Mouse (Mus musculus) hindbrain, postnatal 0 days (tissue): ENCODE results near the gene Zfp512b. TPM values are rescaled to one million over a fixed set of nuclear protein-coding genes. Genes with fewer than 3 reads are reported as not detected.

Source experiments
- ATAC-seq: fragments of 200-750 bp; cut with Nextera tagmentation; 2 replicates; pipeline ENCODE4 v1.8.0; 2017; ENCODE audit warnings: mild to moderate bottlenecking, moderate TSS enrichment, moderate library complexity
- DNase-seq: peaks from one replicate; pipeline ENCODE4 v3.0.0-alpha.2; 2015; ENCODE audit warnings: low spot score
- H3K27ac ChIP-seq: fragments of 300-500 bp; sonication (generic); 2 replicates; pipeline ENCODE4 v1.5.1; 2014; ENCODE audit warnings: mild to moderate bottlenecking
- H3K27me3 ChIP-seq: fragments of 300-500 bp; sonication (generic); 2 replicates; pipeline ENCODE4 v1.6.1; 2014; ENCODE audit warnings: low read length, mixed read lengths; ENCODE audit not compliant: insufficient read depth
- H3K36me3 ChIP-seq: fragments of 300-500 bp; sonication (generic); 2 replicates; pipeline ENCODE4 v1.6.1; 2014; ENCODE audit warnings: low read length, mixed read lengths; ENCODE audit not compliant: insufficient read depth
- H3K4me1 ChIP-seq: fragments of 300-500 bp; sonication (generic); 2 replicates; pipeline ENCODE4 v1.6.1; 2014; ENCODE audit warnings: antibody characterized with exemption, low read length, mixed read lengths; ENCODE audit not compliant: insufficient read depth
- H3K4me2 ChIP-seq: fragments of 300-500 bp; sonication (generic); 2 replicates; pipeline ENCODE4 v1.6.1; 2014; ENCODE audit warnings: low read depth, mild to moderate bottlenecking, low read length, moderate library complexity, mixed read lengths
- H3K4me3 ChIP-seq: fragments of 300-500 bp; sonication (generic); 2 replicates; pipeline ENCODE4 v1.5.1; 2014; ENCODE audit warnings: low read length
- H3K9ac ChIP-seq: fragments of 300-500 bp; sonication (generic); replicated peaks from 2 replicates; pipeline ENCODE4 v1.6.1; 2014; ENCODE audit warnings: mild to moderate bottlenecking, low read length, moderate library complexity, mixed read lengths
- H3K9me3 ChIP-seq: fragments of 300-500 bp; sonication (generic); 2 replicates; pipeline ENCODE4 v1.6.1; 2016; ENCODE audit warnings: low read length, mixed read lengths
- CTCF ChIP-seq: IDR thresholded peaks from 2 replicates; pipeline ENCODE4 v1.5.1; 2016; ENCODE audit warnings: antibody characterized with exemption, control low read depth, low read depth
- WGBS: fragments of 180-500 bp; shearing (Covaris S2); extraction: QIAGEN DNeasy Blood & Tissue Kit; methylation state at CpG from one replicate; pipeline ENCODE4 v1.1.7; 2014; 5-methylcytosine and 5-hydroxymethylcytosine counted together
- polyA plus RNA-seq: library from polyadenylated mRNA; unstranded; fragments of >200 nt; fragmentation: Nextera tagmentation; extraction: Ambion mirVana; gene quantifications from 2 replicates; pipeline ENCODE4 v1.2.1, GENCODE M21; 2015
- total RNA-seq: library from RNA; depleted of rRNA; stranded (reverse); fragments of >200 nt; gene quantifications from 2 replicates; pipeline ENCODE4 v1.2.3, GENCODE M21; 2014

Gene Zfp512b
- total and polyA plus RNA-seq, 2 experiments from 2014 or later = 66.2 to 74.6 TPM

GRCm38 (mm10) chr2:181597378-181598061 is 4.9 kb upstream of the Zfp512b start:
- Histone ChIP-seq H3K36me3 (0 out of 2 replicates have a peak, but pooled peaks cover 7% of the 10 kb centered on the region), H3K9me3 (no peaks in the 10 kb centered on the region), H3K9ac (0 out of 2 replicates have a peak overlapping the region, but pooled peaks have one; percentile 76), H3K4me1 (peaks cover 19% of the 10 kb centered on the region), H3K4me3 (no peak overlapping the region), H3K27me3 (no peaks in the 10 kb centered on the region), H3K27ac (no peak overlapping the region; the same call in 1 of the 2 replicates), H3K4me2 (peak overlapping the region; percentile 62; the same call in 1 of the 2 replicates)
- DNase-seq (peak; percentile 51), ATAC-seq (no peak)
- 61% methylated on average over 7 of the region's 7 CpGs for WGBS
- TF ChIP-seq CTCF = peak; percentile 23; the same call in 1 of the 2 replicates

- Histone ChIP-seq H3K9ac (0 out of 2 replicates have a peak overlapping the region, but pooled peaks have one; percentile 5), H3K27me3 (no peaks in the 10 kb centered on the region), H3K4me3 (no peak overlapping the region), H3K4me2 (no peak overlapping the region), H3K27ac (no peak overlapping the region), H3K4me1 (peaks cover 14% of the 10 kb centered on the region), H3K36me3 (0 out of 2 replicates have a peak, but pooled peaks cover 7% of the 10 kb centered on the region), H3K9me3 (no peaks in the 10 kb centered on the region)
- TF ChIP-seq CTCF = no peak
- no peak for DNase-seq
- no peak for ATAC-seq
- WGBS = 69% methylated on average over 6 of the region's 6 CpGs
Observed at GRCm38 (mm10) chr2:181596221-181596960, 3.8 kb upstream of the Zfp512b start.

- no peak overlapping the region for H3K4me2 ChIP-seq
- peak; percentile 79 for DNase-seq
- no peak overlapping the region for H3K9ac ChIP-seq
- H3K36me3 ChIP-seq = peaks cover 7% of the 10 kb centered on the region; the same call in 1 of the 2 replicates
- no peak overlapping the region for H3K4me3 ChIP-seq
- peak; percentile 76 for TF ChIP-seq CTCF
- no peak overlapping the region for H3K27ac ChIP-seq
- peaks cover 19% of the 10 kb centered on the region for H3K4me1 ChIP-seq
- no peaks in the 10 kb centered on the region for H3K9me3 ChIP-seq
- ATAC-seq = no peak
- WGBS = 61% methylated on average over 4 of the region's 4 CpGs
- H3K27me3 ChIP-seq = no peaks in the 10 kb centered on the region
Observed at GRCm38 (mm10) chr2:181594946-181595696, 2.5 kb upstream of the Zfp512b start.

- Histone ChIP-seq H3K9me3 (no peaks in the 10 kb centered on the region), H3K9ac (no peak overlapping the region), H3K4me3 (no peak overlapping the region), H3K36me3 (peaks cover 18% of the 10 kb centered on the region), H3K4me2 (no peak overlapping the region), H3K27ac (no peak overlapping the region), H3K27me3 (no peaks in the 10 kb centered on the region), H3K4me1 (peaks cover 19% of the 10 kb centered on the region)
- ATAC-seq (no peak), DNase-seq (no peak)
- TF ChIP-seq CTCF = no peak
Observed at GRCm38 (mm10) chr2:181593937-181594336, 1.3 kb upstream of the Zfp512b start.

GRCm38 (mm10) chr2:181593042-181593421 is 429 bp upstream of the Zfp512b start:
- Histone ChIP-seq H3K27ac (peak overlapping the region; percentile 92), H3K36me3 (peaks cover 22% of the 10 kb centered on the region), H3K4me2 (peak overlapping the region; percentile 79), H3K4me1 (peaks cover 14% of the 10 kb centered on the region), H3K9ac (peak overlapping the region; percentile 92), H3K9me3 (no peaks in the 10 kb centered on the region), H3K27me3 (no peaks in the 10 kb centered on the region), H3K4me3 (peak overlapping the region; percentile 77)
- TF ChIP-seq CTCF = no peak
- ATAC-seq (peak; percentile 14; the same call in 1 of the 2 replicates), DNase-seq (peak; percentile 47)
- whole genome bisulfite sequencing = 2% methylated on average over 6 of the region's 6 CpGs

- Histone ChIP-seq H3K9ac (peak within 1 kb of the TSS; percentile 92), H3K27me3 (no peaks in the 10 kb centered on the region), H3K4me2 (peak within 1 kb of the TSS; percentile 79), H3K9me3 (no peaks in the 10 kb centered on the region), H3K36me3 (peaks cover 35% of the 10 kb centered on the region), H3K27ac (peak within 1 kb of the TSS; percentile 92), H3K4me3 (peak within 1 kb of the TSS; percentile 77), H3K4me1 (peaks cover 10% of the 10 kb centered on the region)
- TF ChIP-seq CTCF = no peak
- ATAC-seq (0 out of 2 replicates have a peak, but pooled peaks have one; percentile 4), DNase-seq (peak; percentile 30)
- 5% methylated on average over 5 of the region's 5 CpGs for WGBS
Observed at GRCm38 (mm10) chr2:181591528-181592085, 996 bp downstream of the Zfp512b start, which contains the start of gene Prpf6. Gene Prpf6, plus strand, starts transcription at chr2:181591868.
